Mouse (Mus musculus) MEL-GATA-1-ER (cell line): Measurements from ENCODE around the gene Dbil5.

Experiments used
- DNase-seq: peaks from one replicate; pipeline ENCODE4 v3.0.0-alpha.2; 2012; ENCODE audit warnings: low read depth; ENCODE audit errors: extremely low read depth

Dbil5 gene

DNA sequence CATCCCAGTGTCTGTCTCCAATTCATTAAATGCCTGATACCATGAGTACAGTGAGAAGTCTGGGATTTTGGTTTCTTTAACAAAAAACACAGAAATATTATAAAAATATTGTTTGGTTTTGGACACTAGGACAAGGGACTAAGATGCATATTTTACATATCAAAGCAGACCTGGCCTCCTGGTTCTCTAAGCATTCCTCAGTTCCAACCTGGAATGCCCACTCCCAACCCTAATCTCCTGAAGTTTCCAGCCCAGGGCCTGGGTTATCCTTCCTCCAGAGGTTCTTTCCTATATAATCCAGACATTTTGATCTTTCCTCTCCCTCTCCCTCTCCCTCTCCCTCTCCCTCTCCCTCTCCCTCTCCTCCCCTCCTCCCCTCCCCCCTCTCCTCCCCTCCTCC lies 7.6 kb downstream of the Dbil5 start:
- no peak for DNase-seq

- no peak for DNase-seq
Observed at GRCm38 (mm10) chr11:76236136-76236535, 18.7 kb downstream of the Dbil5 start.

DNA sequence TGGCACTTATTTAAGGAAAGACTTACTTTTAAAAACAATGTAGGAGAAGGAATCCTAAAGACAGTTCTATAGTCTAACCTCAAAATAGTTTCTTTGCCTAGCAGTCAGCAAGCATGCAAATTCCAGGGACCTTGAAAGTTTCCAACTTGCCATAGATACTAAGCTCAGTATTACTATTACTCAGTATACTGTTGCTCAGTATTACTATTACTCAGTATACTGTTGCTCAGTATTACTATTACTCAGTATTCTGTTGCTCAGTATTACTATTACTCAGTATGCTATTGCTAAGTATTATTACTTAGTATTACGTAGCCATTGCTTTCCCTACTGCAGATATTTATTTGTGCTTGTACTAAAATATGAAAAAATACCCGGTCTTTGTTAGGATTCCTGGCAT lies 22.3 kb downstream of the Dbil5 start:
- no peak for DNase-seq

DNA sequence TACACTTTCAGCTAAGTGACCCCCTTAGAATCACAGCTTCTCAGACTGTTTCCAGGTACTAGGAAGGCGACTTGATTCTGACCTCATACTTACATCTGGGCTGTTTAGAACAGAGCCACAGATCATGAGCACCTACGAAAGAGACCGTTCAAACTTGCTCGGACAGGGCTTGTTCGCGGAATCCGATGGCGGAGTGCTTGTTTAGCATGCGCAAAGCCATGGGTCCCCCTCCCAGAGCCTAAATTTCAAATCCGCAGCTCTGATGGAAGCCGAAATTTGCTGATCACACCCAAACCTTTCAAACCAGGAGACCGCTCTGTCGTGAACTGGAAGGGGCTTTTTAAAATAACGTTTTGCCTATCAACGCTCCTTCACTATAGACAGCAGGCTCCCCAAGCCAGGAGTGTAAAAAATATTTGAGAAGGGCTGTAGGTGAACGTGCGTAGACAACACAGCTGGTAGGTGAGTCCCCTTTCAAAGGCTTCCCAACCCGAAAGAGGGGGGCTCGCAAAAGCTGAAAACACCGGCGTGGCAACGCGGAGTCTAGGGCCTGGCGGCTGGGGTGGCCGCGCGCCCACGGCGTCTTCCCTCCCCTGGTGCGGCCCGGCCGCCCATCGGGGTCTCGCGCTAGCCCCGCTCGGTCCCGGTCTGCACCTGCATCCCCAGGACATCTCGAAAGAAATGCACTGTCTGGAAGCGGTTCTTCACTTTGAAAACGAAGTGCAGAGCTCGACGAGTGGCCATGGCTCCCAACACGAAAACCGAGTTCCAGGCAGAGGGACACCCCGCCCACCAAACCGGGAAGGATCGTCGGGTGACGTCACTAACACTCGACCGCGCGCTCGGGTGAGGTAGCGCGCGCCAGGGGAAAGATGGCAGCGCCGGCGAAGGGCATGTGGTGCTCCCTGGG lies 25.7 kb downstream of the Dbil5 start, which contains the start of the genes Mrm3 and Glod4:
TSS of gene Mrm3 (plus strand) at position 815 of the 910 bp plus-strand sequence.
TSS of gene Glod4 (minus strand) at position 825 of the 910 bp plus-strand sequence.
- DNase-seq, result peak; percentile 69

DNA sequence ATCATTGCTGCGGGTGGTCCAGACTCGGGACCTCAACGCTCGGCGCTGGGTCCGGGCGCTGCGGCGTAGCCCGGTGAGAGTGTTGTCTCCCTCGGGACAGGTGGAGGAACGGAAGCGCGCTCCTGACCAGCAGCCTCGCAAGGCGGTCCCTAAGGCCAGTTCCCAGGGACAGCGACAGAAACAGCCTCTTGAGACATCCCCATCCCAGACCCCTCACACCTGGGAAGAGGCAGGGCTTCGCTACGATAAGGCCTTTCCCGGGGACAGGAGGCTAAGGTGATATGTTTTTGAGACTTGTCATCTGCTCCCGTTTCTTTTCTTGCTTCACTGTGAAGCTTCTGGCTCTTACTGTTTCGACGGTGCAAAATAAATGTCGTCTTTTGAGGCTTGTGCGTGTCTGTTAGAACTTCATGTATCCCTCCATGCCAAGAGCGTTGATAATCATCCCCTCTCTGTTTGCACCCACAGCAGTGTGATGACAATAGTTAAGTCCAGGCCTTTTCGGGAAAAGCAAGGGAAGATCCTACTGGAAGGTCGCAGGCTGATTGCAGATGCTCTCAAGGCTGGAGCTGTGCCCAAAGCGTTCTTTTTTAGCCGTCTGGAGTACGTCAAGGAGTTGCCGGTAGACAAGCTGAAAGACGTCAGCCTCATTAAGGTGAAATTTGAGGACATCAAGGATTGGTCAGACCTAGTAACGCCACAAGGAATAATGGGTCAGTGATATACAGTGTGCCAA lies 26.6 kb downstream of the Dbil5 start:
- DNase-seq, result no peak

GRCm38 (mm10) chr11:76246439-76246838 lies 29.0 kb downstream of the Dbil5 start:
- DNase-seq, result no peak

DNA sequence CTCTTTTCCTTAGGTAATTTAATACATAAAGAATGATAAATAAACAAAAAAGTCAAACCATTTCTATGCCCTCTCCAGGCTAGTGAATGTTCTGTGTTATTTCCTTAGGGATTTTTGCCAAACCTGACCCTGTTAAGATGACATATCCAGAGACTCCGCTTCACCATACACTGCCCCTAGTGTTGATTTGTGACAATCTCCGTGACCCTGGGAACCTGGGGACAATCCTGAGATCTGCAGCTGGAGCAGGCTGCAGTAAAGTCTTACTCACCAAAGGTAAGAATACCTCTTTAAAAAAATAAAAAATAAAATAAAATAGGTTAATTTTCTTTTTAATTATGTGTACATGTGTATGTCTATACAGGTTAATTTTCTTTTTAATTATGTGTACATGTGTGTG lies 29.8 kb downstream of the Dbil5 start:
- DNase-seq, result no peak

- DNase-seq, result no peak
Observed at GRCm38 (mm10) chr11:76252036-76252435, 34.6 kb downstream of the Dbil5 start.

GRCm38 (mm10) chr11:76253145-76253917 lies 35.9 kb downstream of the Dbil5 start:
- DNase-seq, result peak; percentile 20

DNA sequence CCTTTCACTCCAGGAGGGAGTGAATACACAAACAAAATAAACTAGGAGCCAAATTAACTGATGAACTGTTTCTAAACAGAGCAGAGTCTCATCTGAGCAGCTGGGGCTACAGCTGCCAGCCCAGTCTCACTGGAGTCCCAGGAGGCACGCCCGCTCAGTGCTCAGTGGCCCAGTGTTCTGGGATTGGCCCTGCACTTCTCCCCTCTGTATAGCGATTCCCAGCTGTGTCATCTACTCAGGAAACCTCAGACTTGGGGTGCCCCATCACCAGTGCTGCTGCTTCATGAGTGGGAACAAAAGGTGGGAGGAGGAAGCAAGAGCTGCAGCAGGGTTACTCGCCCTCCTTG lies 36.5 kb downstream of the Dbil5 start:
- no peak for DNase-seq

- no peak for DNase-seq
Observed at GRCm38 (mm10) chr11:76255431-76256001, 38.1 kb downstream of the Dbil5 start.

DNA sequence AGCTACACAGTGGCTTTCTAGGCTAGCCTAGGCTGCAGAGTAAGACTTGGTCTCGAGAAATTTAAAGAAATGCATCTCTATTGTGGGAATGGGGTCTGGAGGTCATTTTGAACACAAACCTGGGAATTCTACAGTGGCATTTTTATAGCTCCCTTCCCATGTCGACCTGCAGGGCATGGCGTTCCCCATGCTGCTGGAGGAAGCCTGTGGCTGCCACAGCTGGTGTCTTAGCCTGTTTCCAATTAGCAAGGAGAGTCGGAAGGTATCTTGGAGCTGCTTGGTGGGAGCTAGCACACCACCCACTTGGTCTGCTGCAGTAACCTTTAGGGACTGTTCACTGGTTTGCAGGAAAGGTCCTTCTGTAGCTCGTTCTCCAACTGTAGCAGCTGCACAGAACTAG lies 38.7 kb downstream of the Dbil5 start:
- no peak for DNase-seq

DNA sequence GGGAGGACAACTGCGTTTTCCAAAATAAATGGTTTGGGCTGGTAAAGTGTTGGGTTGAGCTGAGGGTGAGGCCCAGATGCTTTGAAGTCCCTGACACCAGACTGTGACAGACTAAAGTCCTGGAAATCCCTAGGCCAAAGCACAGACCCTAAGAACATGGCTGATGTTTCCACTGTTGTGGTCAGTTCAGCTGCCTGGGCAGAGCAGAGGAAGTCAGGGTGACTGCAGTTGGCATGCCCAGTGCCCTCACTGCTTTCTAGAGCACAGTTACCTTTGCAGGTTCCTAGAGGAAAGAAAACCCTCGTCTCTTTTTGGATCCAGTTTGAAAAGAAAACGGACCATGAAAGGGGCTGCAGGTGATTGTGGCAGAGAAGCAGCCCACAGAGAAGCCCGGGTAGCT lies 40.0 kb downstream of the Dbil5 start:
- no peak for DNase-seq

- no peak for DNase-seq
Observed at GRCm38 (mm10) chr11:76258511-76258910, 41.1 kb downstream of the Dbil5 start.

GRCm38 (mm10) chr11:76260208-76261050 lies 43.0 kb downstream of the Dbil5 start:
- DNase-seq, result no peak

DNA sequence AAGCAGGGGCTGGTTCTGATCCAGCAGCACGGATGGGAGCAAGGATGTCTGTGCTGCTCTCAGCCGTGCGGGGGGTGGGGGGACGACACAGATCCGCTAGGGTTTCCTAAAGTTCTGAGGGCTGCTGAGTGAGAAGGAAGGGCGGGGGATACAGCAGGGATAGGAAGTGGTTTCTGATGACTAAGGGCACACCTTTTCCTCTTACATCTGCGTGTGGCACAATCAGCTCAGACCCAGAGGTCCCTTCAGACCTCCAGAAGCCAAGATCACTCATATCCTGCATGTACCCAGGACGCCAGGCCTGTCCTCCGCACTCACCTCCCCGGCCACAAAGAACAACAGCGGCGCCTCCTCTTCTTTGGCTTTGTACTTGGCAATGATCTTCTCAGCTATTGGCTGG lies 43.8 kb downstream of the Dbil5 start:
- DNase-seq, result peak; percentile 21

DNA sequence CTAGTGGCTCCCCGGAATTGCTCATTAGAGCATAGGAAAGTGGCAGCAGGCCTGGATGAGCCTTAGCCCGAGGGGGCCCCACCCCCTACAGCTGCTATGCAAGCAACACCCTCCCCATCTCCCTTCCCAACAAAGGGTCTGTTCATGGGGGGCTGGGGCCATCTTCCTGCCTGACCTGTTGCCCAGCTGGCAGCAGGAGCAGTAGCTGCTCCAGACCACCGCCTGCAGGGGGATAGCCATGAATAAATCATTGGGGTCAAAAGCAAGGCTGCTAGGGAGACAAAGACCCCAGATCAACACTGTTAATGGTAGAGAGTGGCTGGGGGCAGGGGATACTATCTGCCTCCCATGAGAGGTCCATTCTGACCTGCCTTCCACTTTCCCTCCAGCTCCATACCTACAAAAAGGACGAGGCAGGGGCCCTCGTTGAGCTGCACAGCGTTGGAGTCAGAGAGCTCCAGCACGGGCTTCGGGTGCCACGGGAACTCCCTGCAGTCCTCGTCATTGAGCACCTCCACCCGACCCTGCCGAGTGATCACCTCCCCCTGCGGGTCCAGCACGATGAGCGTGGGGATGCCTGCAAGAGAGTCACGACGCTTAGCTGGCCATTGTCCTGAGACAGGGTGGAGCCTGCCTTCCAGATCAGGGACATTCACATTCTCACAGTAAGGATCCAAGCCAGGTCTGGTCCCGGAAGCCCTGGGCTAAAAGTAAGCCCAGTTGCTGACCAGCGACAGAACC lies 45.4 kb downstream of the Dbil5 start:
- DNase-seq, result no peak

DNA sequence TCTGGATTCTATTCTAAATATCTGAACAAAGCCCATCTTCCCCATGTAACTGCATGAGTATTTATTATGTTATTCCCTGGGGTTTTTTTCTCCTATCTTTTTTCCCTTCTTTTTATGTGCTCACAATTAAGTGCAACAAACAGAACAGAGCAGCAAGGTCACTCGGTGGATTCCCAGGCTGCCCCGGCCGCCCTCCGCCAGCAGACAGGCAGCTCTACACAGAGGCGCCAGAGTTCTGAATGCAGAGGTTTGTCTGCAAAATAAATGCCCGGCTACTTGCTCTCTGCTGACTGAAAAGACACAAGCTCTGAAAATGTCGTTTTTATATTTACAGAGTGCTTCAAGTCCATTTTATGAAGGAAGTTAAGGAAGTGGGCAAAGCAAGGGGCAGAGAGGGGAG lies 50.1 kb downstream of the Dbil5 start:
- no peak for DNase-seq

DNA sequence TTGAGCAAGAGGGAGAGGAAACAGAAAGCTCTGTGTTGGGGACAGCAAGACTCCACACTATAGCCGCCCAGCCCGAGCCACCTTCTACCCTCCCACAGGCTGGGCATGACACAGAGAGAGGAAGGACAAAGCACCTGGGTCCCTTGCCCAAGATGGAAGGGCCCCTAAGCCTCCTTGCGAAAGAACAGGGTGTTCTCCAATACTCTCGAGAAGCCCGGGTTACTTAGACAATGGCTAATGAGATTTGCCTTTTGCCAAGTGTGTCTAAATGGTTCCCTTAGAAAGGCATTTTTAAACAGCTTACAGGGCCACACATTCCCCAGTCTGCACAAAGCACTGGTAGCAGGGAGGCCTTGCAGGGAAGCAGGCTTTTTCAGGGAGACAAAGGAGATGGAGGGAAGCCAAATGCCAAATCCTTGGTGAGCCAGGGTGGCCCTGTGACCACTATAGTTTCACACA lies 50.6 kb downstream of the Dbil5 start:
- DNase-seq, result no peak
